Mouse (Mus musculus) CD4-positive, CD25-positive, alpha-beta regulatory T cell, adult 2 months (primary cell): ENCODE measurements around the gene Efcab2.
"Not testable (repeated sequence)": the region's sequence is repeated elsewhere in the genome, so short reads cannot be mapped to it uniquely, and the experiment has no call there.

Experiments
- DNase-seq: peaks from one replicate; pipeline ENCODE4 v3.0.0-alpha.2; 2012; ENCODE audit warnings: low read depth, low spot score

Gene Efcab2

DNA sequence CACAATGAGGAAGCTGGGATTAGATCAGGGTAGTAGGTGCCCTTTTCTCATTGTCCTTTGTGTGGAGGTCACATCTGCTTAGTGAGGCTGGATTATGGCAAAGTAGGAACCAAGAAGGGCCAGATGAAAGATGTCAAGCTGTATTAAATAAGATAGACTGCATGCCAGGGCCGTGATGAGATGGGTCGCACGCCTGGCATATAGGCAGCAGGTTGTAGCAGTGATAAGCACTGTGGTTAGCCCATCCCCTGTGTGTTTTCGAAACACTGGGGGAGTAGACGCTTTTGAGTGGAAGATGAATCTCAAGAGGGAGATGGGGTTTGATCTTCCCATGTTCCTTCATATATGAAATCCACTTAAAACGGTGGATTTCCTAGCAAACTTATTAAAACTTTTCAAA lies 3.9 kb upstream of the Efcab2 start:
- no peak for DNase-seq

DNA sequence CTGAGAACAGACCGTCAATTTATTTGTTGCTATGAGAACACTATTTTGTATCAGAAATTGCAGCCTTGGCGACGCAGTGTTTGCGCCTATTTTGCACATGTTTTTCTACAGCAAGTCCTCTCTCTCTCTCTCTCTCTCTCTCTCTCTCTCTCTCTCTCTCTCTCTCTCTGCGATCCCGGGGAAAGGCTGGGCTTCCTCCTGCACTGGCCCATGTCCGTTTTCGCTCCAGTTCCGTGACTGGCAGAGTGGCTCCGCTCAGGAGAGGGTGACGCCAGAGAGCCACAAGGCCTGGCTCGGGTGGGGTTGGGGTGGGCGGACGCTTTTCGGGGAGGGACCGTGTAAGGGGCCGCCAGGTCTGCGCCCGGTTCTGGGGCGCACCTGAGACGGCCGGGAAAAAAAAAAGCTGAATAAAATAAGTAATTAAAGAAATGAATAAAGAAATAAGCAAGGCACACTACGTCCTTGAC lies 407 bp upstream of the Efcab2 start:
- peak; percentile 85 for DNase-seq

DNA sequence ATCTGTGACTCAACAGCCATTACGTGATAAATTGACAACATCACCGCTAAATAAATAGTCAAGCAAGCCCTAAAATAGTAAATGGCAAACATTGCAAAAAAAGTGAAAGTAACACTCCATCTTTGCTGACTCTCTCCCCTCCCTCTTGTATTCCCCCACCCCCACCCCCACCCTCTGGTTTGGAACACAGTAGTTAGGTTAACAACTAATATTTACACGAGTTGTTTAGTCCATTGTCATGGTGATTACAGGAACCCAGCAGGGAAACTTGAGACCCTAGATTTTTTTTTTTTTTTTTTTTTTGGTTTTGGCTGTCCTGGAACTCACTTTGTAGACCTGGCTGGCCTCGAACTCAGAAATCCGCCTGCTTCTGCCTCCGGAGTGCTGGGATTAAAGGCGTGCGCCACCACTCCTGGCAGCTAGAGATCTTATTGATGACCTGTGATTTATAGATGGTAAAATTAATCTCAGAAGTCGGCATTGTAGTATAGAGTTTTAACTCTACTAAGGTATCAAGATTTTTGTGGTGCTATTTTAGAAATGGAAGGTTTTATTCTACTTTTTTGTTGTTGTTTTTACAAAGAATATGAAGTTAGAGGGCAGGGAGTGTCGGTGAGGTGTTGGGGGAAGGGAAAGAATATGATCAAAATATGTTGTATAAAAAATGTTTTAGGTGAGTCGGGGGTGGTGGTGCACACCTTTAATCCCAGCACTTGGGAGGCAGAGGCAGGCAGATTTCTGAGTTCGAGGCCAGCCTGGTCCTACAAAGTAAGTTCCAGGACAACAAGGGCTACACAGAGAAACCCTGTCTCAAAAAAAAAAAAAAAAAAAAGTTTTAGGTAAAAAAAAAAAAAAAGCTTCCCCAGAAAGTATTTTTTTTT lies 1.1 kb downstream of the Efcab2 start:
- DNase-seq, result no peak

DNA sequence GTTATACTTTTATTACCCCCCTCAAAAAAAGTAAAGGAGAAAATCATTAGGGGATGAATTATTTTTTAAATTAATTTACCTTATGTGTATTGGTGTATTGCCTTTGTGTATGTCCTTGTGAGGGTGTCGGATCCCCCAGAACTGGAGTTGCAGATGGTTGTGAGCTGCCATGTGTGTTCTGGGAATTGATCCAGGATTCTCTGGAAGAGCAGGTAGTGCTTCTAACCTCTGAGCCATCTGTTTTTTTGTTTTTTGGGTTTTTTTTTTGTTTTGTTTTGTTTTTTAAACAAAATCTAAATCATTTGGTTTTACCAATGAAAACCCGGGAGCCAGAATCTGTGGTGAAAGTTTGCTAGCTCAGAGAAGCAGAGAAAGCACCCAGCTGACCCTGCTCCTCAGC lies 1.8 kb downstream of the Efcab2 start:
- no peak for DNase-seq

DNA sequence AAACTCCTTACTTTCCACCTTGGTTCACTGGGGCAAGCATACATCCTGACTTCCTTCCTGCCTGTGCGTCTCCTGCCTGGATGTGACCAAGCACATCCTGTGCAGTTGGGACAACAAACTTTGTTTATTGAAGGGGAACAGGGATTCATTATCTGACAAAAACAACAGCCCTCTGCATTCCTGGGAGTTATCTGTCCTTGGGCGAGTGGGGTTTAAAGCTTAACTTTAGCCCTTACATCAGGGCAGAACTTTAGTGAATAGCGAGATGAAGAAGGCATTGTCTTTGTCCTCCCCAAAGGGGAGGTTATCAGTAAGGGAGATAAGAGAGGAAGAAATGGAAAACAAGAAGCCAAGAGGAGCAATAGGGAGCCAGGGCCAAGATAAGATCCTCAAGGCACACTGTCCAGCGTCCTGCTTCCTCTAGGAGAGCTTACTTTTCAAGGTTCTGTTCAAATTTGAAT lies 3.0 kb downstream of the Efcab2 start:
- no peak for DNase-seq

DNA sequence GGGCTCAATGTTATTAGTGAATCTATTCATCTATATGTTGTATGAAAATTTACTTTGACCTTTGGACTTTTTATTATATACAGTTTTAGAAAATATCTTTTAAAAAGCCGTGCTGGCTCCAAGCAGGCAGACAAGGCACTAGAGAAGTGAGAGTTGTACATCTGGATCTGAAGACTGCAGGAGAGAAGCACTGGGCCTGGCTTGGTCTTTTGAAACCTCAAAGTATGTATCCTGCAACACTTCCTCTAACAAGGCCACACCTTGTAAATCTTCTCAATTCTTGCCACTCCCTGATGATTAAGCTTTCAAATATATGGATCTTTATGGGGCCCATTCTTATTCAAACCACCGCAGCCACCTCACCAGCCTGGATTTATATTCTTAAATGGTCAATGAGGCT lies 7.5 kb downstream of the Efcab2 start:
- DNase-seq, result not testable (repeated sequence)

DNA sequence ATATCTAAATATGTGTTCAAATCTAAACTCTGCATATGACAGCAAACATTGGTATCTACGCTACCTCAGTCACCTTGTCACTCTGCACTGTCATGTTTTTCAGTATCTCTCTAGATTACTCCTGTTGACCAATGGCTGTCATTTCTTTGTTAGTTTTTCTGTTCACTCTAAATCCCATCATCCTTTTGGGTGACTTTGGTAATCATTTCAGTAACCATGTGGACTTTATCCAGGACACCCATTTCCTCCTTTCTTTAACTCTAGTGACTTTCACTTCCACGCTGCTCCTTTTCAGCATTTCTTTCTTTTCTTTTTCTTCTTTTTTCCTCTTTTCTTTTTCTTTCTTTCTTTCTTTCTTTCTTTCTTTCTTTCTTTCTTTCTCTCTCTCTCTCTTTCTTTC lies 13.7 kb downstream of the Efcab2 start:
- DNase-seq, result no peak

DNA sequence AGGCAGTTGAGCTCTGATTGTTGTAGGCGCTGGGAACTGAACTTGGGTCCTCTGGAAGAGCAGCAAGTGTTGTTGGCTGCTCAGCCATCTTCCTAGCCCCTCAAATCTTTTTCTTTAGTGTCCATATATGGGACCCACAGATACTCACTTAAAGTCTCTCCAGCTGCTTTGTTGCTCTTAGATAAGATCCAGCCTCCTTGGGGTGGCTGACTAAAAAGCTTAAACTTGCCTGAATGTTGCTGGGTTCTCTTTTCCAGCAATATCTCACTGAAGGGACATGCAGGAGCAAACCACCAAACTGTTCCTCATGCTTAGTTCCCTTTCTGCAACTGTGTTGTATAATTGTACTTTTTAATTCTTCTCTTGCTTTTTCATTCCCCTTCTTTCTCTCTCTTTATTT lies 17.8 kb downstream of the Efcab2 start:
- DNase-seq, result no peak

DNA sequence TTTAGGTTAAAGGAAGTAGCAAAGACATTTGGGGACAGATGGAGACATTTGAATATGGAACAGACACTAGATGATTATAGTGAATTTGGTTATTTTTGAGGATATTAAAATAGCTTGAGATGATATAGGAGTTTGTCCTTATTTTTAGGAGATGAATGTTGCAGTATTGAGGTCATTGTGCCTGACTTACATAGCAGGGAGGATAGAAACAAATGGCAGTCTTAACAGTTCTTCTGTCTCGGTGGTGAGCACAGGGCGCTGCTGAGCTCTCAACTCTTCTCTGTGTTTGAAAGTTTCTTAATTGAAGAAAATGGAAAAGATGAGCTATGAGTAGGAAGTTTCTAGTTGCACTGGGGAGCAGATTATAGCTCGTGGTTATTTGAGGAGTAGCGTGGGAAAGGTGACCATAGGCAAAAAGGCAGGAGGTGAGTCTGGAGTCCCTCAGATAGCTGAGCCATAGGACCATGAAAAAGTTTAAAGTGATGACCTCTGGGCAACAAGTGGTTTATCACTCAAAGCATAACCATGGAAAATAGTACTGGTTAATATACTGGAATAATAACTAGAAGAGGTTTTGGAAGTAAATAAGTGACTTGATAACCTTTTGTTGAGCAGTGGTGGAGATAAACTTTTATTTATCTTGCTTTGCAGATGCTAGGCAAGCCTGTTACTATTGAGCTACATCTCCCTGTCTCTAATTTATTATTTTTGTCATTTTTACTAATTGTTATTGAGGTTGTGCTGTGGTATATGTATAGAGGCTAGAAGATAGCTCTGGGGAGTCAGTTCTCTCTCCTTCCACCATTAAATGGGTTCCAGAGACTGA lies 25.9 kb downstream of the Efcab2 start:
- no peak for DNase-seq

DNA sequence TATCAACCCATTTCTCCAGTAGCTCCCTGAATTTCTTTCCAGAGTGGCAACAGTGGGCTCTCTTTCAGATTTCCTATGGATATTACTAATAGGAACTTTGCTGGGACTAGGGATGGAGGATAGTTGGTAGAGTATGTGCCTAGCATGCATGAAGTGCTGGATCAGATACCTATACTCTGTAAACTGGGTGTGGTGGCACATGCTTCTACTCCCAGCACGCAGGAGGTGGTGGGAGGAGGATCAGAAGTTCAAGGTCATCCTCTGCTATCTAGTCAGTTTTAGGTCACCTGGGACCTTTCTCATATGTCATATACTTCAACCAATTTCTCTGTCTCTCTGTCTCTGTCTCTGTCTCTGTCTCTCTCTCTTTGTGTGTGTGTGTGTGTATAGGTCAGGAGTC lies 27.7 kb downstream of the Efcab2 start:
- DNase-seq, result no peak

DNA sequence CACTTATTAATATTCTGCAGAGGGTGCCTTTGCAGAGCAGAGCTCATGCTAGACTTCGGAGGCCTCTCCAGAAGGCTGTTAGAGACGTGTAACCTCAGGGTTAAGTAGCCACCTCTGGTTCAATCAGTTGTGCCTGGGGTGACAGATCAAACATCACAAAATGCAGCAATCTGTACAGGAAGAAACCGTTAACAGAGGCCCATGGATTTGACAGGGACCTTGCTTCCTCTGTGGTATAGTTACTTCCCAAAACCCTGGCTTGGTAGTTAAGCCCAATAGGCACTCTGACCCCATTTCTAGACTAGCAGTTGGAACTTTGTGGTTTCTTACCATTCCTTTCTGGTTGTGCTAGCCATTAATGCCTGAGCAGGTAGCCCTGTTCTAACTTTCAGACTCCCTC lies 38.5 kb downstream of the Efcab2 start:
- no peak for DNase-seq

DNA sequence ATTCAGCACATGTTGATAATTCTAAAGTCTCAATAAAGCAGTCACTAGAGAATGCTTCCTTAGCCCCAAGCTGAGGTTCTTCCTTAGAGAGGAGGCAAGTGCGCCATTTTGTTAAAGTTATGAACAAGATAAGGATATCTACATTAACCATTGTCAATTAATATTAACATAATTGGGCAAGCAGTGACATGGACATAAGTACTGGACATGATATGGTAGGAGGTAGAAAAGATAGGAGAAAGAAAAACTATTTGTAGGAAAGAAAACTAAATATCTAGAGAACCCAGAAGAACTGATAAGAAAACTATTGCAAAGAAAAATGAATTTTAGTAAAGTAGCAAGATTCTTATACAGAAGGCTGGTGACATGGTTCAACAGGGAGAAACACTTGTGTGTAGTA lies 41.2 kb downstream of the Efcab2 start:
- DNase-seq, result no peak

DNA sequence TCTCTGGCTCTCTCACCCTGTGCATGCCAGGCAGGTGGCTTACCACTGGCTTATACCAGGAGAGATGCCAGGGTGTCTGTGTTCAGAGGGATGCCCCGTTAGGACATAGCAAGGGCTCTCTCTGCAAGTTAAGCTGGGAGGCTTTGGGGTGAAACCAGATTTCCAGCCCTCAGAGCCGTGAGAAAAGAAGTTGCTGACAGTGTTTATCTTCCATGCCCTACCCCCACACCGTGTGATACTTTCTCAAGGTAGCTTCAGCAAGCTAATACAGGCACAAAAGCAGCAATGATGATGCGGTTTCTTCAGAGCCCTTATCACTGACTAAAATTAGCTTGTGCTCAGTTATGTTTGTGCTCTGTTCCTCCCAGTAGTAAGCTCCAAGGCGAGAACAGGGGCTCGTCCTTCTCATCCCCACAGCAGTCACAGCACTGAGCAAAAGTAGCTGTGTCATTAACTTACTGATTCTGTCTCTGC lies 42.4 kb downstream of the Efcab2 start:
- DNase-seq, result no peak

DNA sequence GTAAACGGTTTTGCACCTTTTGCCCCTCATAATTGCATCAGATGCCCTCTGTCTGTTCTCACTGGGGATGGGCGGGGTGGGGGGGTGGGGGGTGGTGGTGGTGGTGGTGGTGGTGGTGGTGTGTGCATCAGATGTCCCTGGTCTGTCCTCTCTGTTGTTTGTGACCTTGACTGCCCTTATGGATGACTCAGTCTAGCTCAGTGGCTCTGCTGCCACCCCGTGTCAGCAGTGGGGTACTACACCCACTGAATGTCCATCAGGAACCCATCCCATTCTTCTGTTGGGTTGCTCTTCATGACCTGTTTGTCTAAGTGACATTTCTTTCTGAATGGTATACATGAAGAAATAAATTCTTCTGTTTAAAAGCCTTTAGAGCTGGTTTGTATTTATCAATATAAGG lies 43.3 kb downstream of the Efcab2 start:
- peak; percentile 85 for DNase-seq

DNA sequence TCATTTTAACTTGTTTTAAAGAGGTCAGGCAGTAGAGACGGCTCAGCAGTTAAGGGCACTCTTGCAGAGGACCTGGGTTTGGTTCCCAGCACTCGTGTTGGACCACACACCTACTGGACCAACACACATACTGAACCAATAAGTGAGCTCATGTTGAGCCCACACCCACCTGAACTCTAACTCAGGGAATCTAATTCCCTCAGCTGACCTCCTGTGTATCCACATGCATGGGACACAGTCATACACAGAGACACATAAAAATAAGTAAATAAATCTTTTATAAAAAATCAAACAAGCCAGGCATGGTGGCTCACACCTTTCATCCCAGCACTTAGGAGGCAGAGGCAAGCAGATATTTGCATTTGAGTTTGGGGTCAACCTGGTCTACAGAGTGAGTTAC lies 44.0 kb downstream of the Efcab2 start:
- no peak for DNase-seq

DNA sequence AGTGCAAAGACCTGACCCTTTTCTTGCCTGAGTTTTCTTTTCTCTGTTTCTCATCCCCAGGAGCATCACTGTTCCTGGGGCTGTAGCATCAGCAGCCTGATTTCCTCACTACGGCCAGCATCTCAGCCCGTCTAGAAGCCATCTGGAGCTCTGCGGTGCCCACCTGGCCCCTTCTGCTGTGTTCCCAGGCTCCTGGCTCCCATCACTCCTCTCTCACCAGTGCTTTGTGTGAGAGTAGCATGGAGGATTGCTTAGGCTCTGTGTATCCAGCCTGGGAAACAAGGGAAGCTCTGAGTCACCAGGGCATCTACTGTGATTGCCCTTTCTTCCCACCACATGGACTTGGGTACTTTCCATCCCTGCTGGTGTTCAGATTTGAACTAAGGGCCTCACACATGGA lies 48.2 kb downstream of the Efcab2 start:
- no peak for DNase-seq

DNA sequence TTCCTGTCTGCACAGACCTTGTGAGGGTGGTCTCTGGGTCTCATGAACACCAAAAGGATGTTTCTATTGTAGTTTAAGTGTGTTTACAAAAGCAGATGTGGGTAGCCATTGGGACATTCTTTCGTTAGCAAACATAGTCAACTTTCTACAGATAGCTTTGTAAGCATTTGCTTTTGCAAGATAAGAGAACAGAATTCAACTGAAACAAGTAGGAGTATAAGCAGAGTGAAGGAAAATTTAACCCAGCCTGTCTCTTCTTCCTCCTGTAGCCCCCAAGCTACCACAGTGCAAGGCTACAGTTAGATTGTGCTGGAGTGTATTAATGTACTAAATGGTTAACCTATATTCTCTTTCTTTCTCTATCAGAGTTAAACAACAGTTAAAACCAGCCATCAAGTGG lies 49.2 kb downstream of the Efcab2 start:
- no peak for DNase-seq

DNA sequence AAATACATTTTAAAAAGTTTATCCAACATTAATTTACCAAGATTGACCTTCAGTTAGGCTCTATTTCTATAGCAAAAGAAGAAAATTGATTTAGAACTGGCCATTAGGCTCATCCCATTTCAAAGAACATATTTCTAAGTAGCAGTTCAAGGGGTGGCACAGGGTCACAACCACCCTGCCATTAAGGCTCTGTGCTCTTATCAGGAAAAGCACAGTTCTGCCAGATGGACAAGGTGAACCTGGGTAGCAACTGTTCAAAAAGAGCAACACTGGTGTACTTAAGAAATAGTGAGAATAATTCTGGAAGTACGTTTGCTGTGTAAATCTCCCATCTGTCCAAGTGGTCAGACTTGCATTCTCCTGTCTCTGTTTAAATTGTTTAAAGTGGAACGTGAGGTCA lies 52.1 kb downstream of the Efcab2 start:
- DNase-seq, result no peak

DNA sequence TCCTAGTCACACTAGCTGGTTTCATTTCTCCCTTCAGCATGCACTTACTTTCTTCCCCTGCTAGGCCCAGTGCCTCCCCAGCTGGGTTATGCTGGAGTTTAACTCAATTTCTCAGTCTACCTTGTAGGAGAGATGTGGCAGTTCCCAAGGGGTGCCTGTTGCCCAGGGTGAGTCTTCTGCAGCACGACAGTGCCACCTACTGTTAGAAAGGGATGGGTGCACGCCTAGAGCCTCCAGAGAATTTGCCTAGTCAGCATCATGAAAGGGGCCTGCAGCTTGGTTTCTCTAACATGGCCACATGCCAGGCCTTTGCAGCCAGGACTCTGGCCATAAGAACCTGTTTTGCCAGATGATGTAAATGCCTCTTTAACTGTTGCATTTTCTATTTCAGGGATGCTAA lies 57.8 kb downstream of the Efcab2 start:
- peak; percentile 86 for DNase-seq

DNA sequence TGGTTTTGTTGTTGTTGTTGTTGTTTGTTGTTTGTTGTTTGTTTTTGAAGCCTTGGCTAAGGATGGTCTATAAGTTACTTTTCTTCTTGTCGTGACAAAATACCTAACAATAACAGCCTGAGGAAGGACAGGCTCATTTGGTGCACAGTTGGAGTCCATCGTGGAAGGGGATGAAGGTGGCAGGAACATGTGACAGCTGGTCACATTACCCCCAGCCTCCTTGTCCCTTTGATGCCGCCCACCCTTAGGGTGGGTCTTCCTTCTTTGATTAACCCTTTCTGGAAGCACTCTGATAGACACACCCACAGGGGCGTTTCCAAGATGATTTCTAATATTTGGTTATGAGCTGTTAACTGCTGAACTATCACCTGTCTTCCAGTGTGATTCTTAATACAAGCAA lies 58.3 kb downstream of the Efcab2 start:
- no peak for DNase-seq

DNA sequence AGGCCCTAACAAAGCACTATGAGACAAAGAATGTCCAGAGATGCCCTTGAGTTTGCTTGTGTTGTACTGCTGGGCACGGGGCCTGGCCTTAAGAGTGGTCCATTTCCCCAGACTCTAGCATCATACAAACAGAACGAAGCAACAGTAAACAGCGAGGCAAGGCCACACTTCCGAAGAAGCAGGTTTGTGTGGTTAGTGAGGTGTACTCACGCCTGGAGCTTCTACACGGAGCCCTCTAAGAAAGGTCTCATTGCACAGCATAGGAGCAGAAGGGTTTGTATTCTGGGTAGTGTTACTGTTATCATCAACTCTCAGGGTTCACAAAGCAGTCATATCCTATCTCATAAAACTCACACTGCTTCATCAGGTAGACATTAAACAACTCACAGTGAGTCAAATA lies 61.7 kb downstream of the Efcab2 start:
- DNase-seq, result no peak

DNA sequence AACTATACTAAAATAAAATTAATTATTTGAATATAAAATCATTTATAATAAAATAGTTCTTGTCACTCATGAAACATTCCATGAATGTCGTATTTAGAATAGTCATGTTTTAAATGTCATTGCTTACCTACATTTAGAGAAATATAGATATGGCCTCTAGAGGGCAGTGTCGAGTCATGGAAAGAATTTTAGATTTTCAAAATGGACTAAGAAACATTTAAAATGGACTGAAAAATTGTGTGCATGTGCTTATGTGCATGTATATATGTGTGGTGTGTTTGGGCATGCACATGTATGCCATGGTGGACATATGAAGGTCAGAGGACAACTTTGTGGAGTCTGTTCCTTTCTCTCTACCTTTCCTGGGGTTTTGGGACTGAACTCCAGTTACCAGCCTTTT lies 62.4 kb downstream of the Efcab2 start:
- DNase-seq, result peak; percentile 63

DNA sequence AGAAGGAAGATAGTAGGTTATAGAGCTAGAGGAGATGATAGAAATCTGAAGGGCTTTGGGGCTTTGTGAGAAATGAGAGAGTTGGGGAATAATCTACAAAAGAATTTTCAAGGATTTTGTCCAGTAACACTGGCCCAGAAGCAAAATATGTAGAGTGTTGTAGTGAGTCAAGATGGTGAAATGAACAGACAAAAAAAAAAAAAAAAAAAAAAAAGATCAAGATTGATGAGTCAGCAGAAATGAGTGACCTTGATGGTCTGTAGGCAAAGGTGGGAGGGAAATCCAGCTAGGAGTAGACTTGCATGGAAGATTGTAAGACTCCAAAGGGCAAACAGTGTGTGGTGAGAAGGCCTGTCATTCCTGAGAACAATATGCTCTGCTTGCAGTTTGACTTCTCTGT lies 78.0 kb downstream of the Efcab2 start:
- DNase-seq, result no peak
